Mouse (Mus musculus) megakaryocyte-erythroid progenitor cell, adult 5-6 weeks (primary cell): ENCODE results near the gene Klhl31. TPM values are rescaled to one million over a fixed set of nuclear protein-coding genes. Genes with fewer than 3 reads are reported as not detected.
A peak's percentile ranks its signal among the peaks of the same experiment; 100 is the strongest.

Source experiments
- ATAC-seq: replicated peaks from 2 replicates; pipeline ENCODE4 v1.8.0; 2016; ENCODE audit warnings: mild to moderate bottlenecking, inconsistent platforms; ENCODE audit not compliant: severe bottlenecking, poor library complexity, low FRiP score, low TSS enrichment
- total RNA-seq, 2 experiments: library from RNA; stranded (forward) in 1 of 2; stranded (reverse) in 1 of 2; fragments of 200-1000, 215-1000 nt in 1 of 2; fragments of >200 nt in 1 of 2; fragmentation: Nextera tagmentation in 1 of 2; gene quantifications; 2 replicates each; pipeline ENCODE4 v1.2.3; 2014 to 2017

Klhl31 gene
- total RNA-seq, 2 experiments from 2014 or later = not detected

DNA sequence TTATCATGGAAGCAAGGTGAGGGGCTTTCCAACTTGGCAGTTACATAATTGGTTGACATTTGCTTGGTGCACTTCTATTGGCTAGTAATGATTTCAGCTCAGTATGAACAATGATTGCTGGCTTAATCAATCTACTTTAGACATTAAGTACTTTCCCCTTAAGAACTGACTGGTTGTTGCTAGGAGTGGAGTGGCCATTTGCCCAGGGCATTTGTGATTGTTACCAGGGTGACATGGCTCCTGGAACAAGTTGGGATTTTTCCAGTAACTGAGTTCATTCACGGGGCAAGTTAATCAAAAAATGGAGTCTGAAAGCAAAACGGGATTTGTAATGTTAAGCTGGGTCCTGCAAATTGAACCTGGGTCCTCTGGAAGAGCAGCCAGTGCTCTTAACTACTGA is 15.8 kb upstream of the Klhl31 start:
- no peak for ATAC-seq

DNA sequence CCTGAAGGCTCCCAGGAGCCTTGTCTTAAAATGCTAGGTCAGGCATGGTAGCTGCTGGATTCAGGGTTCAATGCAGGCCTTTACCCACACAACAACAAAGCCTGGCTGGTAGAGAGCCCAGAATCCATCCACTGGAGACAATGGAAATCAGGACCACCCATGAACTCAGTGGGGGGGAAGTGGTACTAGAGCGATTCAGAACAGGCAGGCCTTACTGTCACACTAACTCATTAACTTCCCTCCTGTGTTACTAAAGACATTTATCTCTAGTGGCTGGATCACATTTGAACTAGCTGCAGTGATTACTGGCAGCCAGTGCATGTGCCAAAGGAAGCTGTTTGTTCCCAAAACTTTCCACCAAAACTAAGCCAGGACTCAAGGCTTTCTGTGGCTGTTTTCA is 13.4 kb upstream of the Klhl31 start:
- no peak for ATAC-seq

DNA sequence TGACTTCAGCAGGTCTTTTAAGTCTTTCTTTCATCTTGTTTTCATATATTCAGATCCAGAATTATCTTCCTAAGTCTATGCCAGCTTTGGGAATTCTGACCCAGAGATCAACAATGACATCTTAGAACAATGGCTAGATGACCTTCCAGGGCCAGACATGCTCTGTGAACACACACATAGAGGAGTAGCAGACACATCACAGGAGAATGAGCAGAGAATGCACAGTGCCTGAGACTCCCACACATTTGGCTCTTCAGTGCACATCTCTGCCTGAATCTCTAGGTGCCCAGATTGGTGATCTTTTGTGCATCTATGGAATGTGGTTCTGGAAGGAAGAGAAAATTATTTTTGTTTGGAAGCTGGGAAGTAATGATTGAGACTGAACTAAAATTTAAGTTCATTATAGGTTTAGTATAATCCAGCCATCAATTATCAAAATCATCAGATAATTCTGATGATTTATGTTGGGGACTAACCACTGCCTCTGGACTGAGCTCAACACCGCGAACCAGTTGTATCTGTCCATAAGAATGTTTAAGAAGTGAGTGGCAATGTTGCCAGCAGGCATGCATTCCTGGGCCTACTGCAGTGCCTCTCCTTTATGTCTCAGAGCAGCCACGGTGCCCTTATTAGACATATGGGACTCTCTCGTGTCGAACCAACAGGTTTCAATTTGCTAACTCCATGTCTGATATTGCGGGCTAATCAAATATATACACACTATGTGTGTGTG is 12.8 kb upstream of the Klhl31 start:
- no peak for ATAC-seq

DNA sequence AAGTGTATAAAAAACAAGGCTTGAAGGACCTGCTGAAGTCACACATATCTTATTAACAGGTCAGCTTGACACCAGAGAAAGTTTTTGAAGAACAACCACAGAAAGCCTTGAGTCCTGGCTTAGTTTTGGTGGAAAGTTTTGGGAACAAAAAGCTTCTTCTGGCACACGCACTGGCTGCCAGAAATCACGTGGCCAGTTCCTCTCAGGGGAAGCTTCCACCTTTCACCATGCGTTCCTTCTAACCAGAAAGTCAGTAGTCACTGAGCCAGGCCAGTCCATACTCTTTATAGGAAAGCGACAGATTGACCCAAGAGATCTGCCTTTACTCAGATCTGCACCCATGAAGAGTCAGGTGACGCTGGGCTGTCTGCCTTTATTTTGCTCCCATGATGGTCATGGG is 12.1 kb upstream of the Klhl31 start:
- ATAC-seq = no peak

DNA sequence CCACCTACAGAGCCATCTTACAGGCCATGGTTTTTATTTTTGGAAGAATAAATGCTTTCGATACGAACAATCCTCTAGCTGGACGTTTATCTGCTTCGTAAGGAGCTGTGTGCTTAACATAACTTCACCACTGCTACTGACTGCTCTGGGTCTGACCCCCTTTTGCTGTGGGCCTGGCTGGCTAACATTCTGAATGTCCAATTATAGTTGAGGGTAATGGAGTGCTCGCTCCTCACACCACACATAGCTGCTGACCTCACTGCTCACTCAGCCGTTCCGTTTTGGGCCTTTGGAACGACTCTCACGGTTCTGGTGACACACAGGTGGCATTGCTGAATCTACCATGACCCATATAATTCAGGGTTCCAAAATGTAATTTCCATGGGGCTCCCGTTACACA is 7.6 kb upstream of the Klhl31 start:
- no peak for ATAC-seq

DNA sequence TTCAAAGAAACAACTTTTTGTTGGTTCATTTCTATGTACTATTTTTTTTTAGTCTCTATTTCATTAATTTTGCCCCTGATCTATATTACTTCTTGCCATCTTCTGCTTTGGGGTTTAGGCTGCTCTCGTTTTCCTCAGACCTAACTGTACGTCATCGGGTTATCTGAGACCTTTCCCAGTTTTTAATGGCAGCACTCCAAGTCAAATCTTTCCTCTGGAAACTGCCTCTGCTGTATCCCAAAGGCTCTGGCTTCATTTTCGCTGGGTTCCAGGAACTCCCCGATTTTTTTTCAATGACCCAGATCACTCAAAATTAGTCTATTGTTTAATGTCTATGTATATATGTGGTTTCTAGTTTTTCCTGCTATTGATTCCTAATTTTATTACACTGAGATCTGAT is 6.6 kb upstream of the Klhl31 start:
- ATAC-seq = no peak

DNA sequence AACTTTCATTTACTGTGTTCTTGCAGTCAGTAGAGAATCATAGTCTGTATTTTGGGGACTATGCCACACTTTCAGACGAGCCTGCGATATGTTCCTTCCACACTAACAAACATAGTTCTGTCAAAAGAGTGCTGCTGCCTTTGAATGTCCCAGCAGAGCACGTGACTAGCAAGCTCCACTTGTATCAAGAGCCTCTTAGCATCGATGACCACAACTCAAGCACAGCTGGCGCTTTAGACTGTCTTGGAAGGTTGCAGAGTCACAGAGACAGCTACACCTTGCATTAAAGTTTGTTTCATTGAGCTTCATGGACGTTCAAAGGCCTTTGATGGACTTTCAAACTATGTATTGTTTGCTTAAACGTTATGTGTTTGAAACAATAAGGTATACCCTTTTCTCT is 5.5 kb upstream of the Klhl31 start:
- ATAC-seq = no peak

DNA sequence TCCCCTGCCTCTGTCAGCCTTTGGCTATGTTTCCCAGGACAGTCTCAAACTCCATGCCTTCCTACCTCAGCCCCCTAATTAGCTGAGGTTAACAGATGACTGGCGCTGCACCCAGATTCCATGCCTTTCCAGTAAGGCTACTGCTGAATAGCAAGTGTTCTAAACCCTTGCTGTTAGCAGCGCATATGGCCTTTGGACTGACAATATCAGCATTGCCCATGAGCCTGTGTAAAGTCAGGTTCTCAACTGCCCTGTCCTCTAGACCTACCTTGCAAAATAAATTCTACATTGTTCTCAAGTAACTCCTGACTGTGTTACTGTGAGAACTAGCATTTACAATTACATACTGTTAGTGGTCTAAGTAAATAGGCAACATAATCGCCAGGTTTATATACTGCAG is 3.9 kb upstream of the Klhl31 start:
- ATAC-seq = no peak

DNA sequence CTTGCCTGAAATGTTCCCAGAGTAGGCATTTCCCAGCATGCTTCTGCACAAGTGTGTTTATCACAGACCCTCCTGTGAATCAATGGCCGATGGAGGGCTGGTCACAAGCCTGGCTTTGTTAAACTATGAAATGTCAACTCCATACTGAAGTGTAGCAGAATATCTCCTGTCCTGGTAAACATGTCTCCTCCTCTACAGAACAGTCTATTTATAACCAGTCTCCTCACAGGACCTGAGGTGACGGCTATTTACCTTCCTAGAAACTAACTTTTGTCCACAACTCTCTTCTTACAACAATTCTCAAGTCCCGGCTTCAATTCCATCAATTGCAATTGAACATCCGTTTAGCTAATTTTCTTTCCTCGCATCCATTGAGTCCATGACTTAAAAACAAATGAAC is 297 bp upstream of the Klhl31 start:
- ATAC-seq = no peak

DNA sequence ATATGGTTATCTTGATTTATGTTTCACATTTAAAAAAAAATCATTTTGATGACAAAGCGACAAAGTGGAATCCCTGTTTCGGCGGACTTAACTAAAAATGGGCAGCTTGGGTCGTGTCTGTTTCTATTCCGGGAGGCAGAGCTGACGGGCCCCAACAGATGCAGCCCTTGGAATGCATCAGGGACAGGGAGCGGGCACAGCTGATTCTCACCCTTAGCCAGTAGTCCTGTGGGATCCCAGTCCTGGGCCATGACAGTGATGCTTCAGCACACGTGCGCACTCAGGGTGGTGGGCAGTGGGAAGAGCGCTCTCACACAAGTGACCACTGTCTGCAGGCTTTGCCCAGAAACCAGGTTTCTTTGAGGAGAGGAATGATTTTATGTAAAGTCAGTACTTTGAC is 1.1 kb downstream of the Klhl31 start:
- ATAC-seq = no peak

DNA sequence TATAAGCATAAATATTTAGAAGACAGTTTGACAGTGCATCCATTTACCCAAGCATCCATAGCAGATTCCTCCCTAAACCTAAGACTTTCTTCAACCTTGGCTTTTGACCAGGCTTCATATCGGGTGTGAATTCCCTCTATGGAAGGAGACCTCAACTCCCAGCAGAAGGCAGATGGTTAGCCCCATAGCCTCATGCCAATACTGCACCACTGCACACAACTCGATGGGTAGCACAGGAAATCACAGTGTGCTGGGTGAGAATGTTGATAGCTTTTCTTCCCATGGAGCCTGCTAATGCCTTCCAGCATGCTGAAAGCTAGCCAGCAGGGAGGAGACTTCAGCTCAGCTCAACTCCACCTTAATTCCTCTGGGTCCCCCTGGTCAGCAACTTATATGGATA is 8.9 kb downstream of the Klhl31 start:
- ATAC-seq = no peak

DNA sequence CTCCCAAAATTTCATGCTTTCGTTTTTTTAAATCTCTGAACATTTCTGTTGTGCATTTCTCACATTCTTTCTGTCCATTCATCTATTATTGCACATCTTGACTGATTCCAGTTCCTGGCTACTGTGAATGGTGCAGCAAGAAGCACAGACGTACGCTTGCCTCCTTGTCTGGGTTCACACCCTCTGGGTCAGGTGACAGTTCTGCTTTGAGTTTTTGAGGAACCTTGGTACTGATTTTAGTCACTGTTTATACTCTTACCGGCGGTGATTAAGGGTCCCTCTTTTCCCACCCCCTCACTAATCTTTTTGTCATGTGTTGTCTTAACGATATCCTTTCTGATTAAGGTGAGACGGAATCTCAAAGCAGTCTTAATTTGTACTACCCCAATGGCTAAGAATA is 15.5 kb downstream of the Klhl31 start:
- ATAC-seq = no peak

DNA sequence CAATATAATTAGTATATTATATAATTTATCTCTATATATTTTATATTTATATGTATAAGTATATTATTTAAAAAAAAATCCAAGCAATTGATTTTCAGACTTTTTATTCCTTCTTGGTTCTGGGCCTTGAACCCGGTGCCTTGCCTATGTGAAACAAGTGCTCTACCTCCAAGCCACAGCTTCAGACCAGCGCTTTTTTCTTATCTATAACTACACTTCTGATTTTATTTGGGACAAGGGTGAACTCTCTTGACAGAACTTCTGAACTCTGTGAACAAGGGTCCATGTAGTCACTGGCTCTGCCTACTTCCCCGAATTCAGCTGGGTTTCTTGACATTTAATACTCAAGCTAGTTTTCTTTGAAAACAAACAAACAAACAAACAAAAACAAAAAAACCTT is 17.6 kb downstream of the Klhl31 start:
- ATAC-seq = no peak

DNA sequence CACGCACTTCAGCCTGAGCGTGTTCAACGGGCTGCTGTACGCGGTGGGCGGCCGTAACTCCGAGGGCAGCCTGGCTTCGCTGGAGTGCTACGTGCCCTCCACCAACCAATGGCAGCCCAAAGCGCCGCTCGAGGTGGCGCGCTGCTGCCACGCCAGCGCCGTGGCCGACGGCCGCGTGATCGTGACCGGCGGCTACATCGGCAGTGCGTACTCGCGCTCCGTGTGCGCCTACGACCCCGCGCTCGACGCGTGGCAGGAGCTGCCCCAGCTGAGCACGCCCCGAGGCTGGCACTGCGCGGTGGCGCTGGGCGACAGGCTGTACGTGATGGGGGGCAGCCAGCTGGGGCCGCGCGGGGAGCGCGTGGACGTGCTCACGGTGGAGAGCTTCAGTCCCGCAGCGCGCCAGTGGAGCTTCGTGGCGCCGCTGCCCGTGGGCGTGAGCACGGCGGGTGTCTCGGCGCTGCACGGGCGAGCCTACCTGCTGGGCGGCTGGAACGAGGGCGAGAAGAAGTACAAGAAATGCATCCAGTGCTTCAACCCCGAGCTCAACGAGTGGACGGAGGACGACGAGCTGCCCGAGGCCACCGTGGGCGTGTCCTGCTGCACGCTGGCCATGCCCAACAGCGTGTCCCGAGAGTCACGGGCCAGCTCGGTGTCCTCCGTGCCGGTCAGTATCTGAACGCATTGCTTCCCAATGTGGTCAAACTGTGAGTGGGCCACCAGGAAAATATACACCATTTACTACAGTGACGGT is 19.1 kb downstream of the Klhl31 start:
- ATAC-seq = peak; percentile 77

DNA sequence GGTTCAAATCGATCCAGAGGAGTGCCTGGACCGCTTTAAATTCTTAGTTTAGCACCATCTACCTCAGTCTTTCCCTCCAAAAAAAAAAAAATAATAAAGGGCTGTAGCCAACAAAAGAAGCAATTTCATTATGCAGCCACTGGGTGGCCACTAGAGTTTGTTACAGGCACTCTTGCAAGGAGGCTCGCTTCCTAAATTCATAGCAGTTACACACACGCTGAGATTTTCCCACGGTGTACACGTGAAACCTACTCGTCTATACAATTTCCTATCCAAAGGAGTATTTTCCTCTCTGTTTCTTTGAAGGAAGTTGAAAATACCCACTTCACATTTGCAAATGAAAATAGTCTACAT is 19.6 kb downstream of the Klhl31 start:
- ATAC-seq = peak; percentile 82

DNA sequence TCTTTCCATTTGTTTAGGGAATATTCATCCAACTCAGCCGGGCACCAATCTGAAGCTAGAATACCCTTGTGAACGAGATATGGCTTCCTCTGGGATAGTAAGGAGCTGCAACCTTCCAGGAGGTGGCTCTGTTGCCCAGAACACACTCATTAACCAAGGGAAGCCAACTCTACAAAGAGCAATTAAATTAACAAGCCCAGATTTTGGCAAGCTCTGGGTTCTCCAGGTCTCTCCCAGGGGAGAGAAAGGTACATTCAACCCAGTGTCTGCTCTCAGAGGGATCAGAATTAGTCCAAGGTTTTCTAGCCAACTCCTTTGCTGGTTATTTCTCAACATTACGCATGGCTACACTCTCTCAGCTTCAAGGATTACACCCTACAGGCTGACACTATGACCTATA is 26.6 kb downstream of the Klhl31 start:
- ATAC-seq = no peak

DNA sequence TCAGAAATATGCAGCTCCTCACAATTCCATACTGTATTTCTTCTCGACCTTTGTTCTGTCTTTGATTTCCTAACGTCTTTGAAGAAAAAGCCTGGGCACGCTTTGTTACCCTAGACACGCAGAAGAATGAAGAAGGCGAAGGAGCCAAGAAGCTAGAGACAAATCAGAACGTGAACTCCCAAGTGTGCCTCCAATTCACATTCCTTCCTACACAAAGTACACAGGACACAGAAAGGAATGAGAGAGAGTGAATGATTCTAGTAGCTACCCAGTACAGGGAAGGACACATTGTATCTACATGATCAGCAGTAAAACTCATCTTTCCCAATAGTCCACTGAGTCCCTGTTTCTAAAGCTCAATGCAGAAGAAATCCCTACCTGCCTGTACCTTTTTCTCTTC is 33.8 kb downstream of the Klhl31 start:
- no peak for ATAC-seq

DNA sequence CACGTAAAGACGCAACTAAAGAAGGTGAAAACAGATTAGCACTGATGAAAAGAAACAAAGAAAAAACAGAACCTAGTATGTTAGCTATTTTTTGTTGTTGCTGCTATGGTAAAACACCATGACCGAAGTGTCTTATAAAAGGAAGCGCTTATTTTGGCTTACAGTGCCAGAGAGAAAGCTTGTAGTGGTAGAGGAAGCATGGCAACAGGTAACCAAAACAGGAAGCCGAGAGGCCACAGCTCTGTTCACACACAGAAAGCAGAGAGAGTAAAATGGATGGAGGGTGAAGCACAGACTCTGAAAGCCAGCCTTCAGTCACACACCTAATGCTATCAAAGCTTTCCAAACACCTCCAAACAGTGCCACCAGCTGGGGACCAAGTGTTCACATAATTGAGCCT is 34.7 kb downstream of the Klhl31 start:
- ATAC-seq = no peak

DNA sequence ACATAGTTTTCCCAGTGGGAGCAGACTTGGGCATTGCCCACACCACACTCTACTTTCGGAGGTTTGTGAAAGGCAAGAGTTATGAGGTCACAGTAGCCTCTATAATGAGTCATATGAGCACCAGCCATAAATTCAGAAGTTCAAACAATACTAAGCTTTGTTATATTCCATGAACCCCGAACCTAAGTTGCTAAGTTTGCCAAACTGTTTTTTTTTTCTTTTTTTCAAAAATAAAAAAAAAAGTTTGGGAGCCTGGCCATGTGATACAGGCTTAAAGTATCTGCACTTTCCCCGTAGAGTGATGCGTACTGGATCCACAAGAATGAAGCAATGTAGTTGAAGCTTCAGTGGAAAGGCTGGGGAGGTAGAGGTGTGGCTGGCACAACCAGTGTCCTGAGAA is 36.9 kb downstream of the Klhl31 start:
- no peak for ATAC-seq

DNA sequence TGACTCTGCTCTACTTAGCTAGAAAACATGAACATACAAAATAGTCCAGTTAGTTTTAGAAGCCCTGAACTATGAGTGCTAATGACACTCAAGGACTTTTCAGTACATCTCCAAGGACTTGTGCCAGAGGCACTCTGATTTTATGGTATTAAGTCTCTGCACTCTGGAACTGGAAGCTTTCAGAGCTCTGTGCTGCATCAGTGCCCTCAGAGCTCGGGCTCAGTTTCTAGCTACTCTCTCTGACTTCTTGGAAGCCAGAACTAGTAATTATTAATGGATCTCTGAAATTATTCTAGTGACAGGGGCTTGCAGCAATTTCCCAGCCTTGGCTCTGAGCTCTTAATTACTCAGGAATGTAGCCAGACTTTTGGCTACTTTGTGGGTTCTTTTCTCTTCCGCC is 37.7 kb downstream of the Klhl31 start:
- no peak for ATAC-seq

DNA sequence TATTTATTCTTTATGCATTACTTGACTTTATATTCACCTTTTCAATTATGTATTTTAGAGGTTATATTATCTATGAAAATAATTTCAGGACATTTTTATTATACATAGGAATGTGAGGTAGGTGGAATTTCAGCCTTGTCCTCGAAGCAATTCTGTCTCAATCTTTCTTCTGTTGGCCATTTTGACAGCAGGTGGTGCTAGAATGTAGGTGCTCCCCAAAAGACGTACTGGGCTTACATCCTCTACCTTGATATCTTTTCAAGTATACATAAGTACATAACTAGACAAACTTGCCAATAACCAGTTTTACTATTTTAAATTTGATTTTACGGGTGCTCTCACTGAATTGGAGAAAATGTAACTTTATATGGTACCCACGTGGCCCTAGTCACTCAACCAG is 48.6 kb downstream of the Klhl31 start:
- no peak for ATAC-seq
